Mouse (Mus musculus): ENCODE measurements around the gene Nhs. TPM values are rescaled to one million over a fixed set of nuclear protein-coding genes. Genes with fewer than 3 reads are reported as not detected.

Nhs gene
- total RNA-seq (2017) = 0.12 TPM in 1 of 2 replicates, not detected in the other

- ATAC-seq (ENCODE audit: extremely low read depth, insufficient number of reproducible peaks, low FRiP score, poor library complexity, severe bottlenecking) = no peak
Measured at GRCm38 (mm10) chrX:162159637-162160611, at the start of gene Nhs. Gene Nhs, minus strand, starts transcription at chrX:162159730.

- ATAC-seq (ENCODE audit: extremely low read depth, insufficient number of reproducible peaks, low FRiP score, poor library complexity, severe bottlenecking) = no peak
Measured at GRCm38 (mm10) chrX:162206350-162206884, 46.9 kb upstream of the Nhs start.

GRCm38 (mm10) chrX:162158743-162159636 lies 540 bp downstream of the Nhs start:
- ATAC-seq (ENCODE audit: extremely low read depth, insufficient number of reproducible peaks, low FRiP score, poor library complexity, severe bottlenecking) = no peak

DNA sequence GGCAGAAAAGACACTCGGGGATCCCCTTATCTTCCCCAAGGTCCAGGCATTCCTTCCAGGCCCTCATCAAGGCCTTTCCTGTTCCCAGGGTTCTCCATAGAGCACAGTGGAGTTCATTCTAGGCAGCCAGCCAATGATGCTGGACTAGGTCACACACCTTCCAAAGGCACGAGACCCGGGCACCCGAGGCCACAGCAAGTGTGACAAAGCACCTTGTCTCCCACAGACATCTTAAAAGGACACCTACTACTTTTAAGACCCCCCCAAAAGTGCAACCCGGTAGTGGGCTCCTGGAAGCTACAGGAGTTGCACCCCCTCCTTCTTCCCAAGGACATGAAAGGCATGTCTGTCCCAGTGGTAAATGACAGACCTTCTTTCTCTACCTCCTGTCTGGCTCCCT lies 1.4 kb downstream of the Nhs start:
- no peak for ATAC-seq (ENCODE audit: extremely low read depth, insufficient number of reproducible peaks, low FRiP score, poor library complexity, severe bottlenecking)

- ATAC-seq (ENCODE audit: extremely low read depth, insufficient number of reproducible peaks, low FRiP score, poor library complexity, severe bottlenecking) = no peak
Measured at GRCm38 (mm10) chrX:162137807-162138206, 21.7 kb downstream of the Nhs start.

DNA sequence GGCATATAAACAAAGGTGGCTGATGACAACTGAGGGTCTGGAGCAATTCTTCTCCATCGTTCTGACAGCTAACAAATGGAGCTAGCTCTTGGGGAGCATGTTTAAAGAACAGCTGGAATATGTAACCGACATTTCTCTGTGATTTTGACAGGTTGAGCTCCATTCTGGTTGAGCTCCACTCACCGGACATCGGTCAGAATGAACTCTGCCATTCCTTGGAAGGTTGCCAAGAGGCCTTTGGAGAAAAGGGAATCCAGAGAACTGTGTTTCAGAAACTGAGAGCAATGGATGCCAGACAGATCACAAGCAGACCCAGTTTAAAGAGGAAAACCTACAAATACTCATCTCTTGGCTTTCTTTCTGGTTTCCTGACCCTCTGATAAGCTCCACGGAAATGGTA lies 46.3 kb downstream of the Nhs start:
- ATAC-seq (ENCODE audit: extremely low read depth, insufficient number of reproducible peaks, low FRiP score, poor library complexity, severe bottlenecking) = no peak

GRCm38 (mm10) chrX:162102802-162103434 lies 56.6 kb downstream of the Nhs start:
- no peak for ATAC-seq (ENCODE audit: extremely low read depth, insufficient number of reproducible peaks, low FRiP score, poor library complexity, severe bottlenecking)

- ATAC-seq (ENCODE audit: extremely low read depth, insufficient number of reproducible peaks, low FRiP score, poor library complexity, severe bottlenecking) = no peak
Measured at GRCm38 (mm10) chrX:162098364-162098763, 61.2 kb downstream of the Nhs start.

GRCm38 (mm10) chrX:162087291-162087690 lies 72.2 kb downstream of the Nhs start:
- no peak for ATAC-seq (ENCODE audit: extremely low read depth, insufficient number of reproducible peaks, low FRiP score, poor library complexity, severe bottlenecking)

DNA sequence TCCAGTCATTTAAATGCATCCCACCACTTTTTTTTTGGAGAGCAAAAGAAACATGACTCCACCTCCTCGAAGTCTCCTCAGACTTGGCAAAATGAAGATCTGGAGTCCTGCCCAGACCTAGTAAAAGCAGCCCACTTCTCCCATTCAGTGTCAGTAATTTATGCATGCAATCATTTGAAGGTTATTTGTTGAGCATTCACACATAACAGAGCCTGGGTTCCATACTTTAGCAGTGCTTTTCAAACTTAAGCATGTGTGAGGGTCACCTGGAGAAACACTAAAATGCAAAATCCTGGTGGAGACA lies 73.7 kb downstream of the Nhs start:
- ATAC-seq (ENCODE audit: extremely low read depth, insufficient number of reproducible peaks, low FRiP score, poor library complexity, severe bottlenecking) = no peak

- no peak for ATAC-seq (ENCODE audit: extremely low read depth, insufficient number of reproducible peaks, low FRiP score, poor library complexity, severe bottlenecking)
Measured at GRCm38 (mm10) chrX:162085062-162085896, 74.3 kb downstream of the Nhs start.

DNA sequence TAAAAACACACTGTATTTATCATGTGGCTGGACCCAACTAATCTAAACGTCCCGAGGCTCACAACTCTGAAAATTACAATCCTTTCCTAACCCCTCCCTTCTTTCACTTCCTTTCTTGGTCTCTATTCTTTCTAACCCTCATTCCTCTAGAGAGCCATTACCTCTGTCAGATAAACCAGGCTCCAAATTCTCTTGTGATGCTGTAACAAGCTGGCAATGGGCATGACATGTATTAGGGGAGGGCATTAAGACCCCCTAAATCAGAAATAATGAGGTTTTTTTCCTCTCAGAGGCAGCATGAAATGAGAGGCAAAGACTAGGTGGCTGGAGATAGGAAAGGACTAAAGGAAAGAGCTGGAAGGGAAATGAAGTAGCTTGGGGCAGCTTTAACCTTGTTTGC lies 96.4 kb downstream of the Nhs start:
- no peak for ATAC-seq (ENCODE audit: extremely low read depth, insufficient number of reproducible peaks, low FRiP score, poor library complexity, severe bottlenecking)

- ATAC-seq (ENCODE audit: extremely low read depth, insufficient number of reproducible peaks, low FRiP score, poor library complexity, severe bottlenecking) = no peak
Measured at GRCm38 (mm10) chrX:162055635-162056034, 103.9 kb downstream of the Nhs start.

DNA sequence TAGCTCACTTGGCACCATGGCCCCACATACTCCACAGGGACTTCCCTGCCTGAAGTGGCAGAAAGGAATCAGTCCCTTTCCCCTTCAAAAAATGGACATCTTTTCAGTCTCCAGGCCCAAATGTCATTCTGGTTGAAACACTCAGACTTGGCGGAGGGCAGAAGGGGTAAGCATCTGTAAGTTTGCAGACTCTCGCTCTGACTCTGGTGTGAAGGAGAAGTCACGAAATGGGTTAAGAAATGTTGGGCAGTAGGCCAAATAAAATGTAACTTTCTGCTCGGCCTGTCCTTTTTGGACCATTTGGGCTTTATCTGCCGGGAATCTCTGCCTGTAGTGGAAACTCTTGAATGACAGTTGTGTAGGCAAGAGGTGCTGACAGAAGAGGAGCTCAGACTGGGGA lies 106.0 kb downstream of the Nhs start:
- no peak for ATAC-seq (ENCODE audit: extremely low read depth, insufficient number of reproducible peaks, low FRiP score, poor library complexity, severe bottlenecking)

DNA sequence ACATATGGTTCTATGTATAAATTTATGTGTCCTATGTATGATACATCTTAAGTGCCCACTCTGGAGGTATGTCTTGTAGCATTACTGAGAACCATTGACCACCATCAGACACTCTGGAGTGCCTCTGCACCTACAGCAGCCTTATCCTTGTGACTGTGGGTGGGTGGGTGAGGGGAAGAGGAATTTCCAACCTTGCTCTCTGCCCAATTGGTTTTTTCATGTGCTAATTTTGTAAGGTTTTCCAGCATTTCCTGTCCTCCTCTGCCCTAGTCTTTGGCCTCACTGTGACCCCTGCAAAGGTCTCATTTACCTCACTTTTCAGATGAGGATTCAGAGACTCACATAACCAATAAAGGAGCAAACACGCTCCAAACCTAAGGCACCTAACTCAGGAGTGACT lies 107.0 kb downstream of the Nhs start:
- no peak for ATAC-seq (ENCODE audit: extremely low read depth, insufficient number of reproducible peaks, low FRiP score, poor library complexity, severe bottlenecking)

- ATAC-seq (ENCODE audit: extremely low read depth, insufficient number of reproducible peaks, low FRiP score, poor library complexity, severe bottlenecking) = no peak
Measured at GRCm38 (mm10) chrX:162049616-162050015, 109.9 kb downstream of the Nhs start.

DNA sequence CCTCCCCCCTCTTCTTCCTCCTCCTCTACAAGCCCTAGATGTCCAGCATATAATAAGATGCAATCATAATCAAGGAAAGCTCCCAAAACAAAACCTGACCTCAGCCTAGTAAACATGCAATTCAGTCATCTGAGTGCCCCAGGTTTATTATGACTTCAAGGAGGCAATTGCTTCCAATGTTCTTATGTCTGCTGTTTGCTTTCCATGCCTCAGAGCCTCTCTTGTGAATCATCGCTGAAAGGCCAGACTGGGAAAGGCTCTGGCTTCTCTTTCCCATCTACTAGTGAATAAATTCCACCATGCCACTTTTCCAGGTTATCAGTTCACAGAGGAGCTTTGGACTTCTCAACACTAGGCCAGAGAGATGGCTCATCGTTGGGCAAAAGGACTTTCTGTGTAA lies 114.0 kb downstream of the Nhs start:
- ATAC-seq (ENCODE audit: extremely low read depth, insufficient number of reproducible peaks, low FRiP score, poor library complexity, severe bottlenecking) = no peak

DNA sequence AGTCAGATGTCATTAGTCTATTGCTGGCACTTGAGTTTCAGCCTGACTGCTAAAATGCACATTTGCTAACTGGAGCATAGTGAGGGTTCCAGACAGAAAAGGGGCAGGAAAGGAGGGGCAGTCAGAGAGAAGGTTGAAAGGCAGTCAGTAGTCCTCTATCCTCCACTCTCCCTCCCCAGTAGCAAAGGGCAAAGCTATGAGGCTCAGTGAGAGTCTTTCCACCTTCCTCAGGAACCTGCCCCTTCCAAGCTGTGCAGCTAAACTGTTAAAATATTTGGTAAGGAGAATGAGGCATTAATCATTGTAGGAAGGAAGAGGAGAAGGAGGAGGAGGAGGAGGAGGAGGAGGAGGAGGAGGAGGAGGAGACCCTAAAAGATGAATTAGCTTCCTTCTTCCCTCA lies 115.4 kb downstream of the Nhs start:
- no peak for ATAC-seq (ENCODE audit: extremely low read depth, insufficient number of reproducible peaks, low FRiP score, poor library complexity, severe bottlenecking)
